ENCODE assay signal across 24 mouse cellular contexts in the genomic region with DNA sequence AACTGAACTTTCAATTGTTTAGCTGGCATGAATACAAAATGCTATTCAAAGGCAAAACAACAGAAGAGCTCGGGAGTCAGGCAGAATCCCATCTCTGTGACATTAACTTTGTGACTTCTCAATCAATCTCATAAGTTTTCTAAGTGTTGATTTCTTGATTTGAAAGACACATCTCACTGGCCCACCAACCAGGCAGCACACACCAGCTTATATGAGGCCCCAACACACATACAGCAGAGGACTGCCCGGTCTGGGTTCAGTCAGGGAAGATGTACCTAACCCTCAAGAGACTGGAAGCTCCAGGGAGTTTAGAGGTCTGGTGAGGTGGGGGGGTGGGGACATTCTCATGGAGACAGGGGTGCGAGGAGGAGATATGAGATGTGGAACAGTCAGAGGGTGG.
DNase-seq lines count a peak whose midpoint lies in the region; ATAC-seq and TF ChIP-seq lines count a peak whose summit lies in the region.
"Had no signal": no experiment of that assay in that cellular context is flagged by ENCODE, and none has a peak within 500 bp of the region (broad histone marks: within the 10 kb centered on the region; RNA-seq: fewer than 3 reads in every experiment).

No protein-coding gene starts in this region.

- no peaks in the 10 kb centered on the region for H3K27me3 ChIP-seq in heart, embryonic 11.5 days (ENCODE audit: control insufficient read depth, insufficient read depth, low read length)
- no peaks in the 10 kb centered on the region for H3K27me3 ChIP-seq in heart, postnatal 0 days (ENCODE audit: control insufficient read depth, insufficient read depth, low read length)
- no peaks in the 10 kb centered on the region for H3K27me3 ChIP-seq in liver, adult 2 months (ENCODE audit: control insufficient read depth, insufficient read depth, low read length)
- no peaks in the 10 kb centered on the region for H3K27me3 ChIP-seq in liver, postnatal 0 days (ENCODE audit: insufficient read depth, low read length)
- H3K27me3 ChIP-seq: CH12.LX; embryonic facial prominence, embryonic 12.5 days; forebrain, embryonic 13.5 days; forebrain, embryonic 15.5 days; Patski had no signal

- H3K79me2 ChIP-seq in liver, adult 2 months (ENCODE audit: control insufficient read depth, insufficient read depth, low read length) = no peaks in the 10 kb centered on the region; the same call in 1 of the 2 replicates

- no peak overlapping the region for H3K4me2 ChIP-seq in heart, embryonic 11.5 days
- H3K4me2 ChIP-seq in heart, postnatal 0 days (ENCODE audit: low read depth, low read length) = no peak overlapping the region
- no peak overlapping the region for H3K4me2 ChIP-seq in liver, postnatal 0 days (ENCODE audit: low read depth, low read length)
- H3K4me2 ChIP-seq: embryonic facial prominence, embryonic 12.5 days; forebrain, embryonic 13.5 days; forebrain, embryonic 15.5 days had no signal

- no peak for TF ChIP-seq EP300 in heart, postnatal 0 days (IDR thresholded peaks at IDR 0.05; ENCODE audit: low read depth)
- TF ChIP-seq EP300 in liver, postnatal 0 days (IDR thresholded peaks at IDR 0.05; ENCODE audit: low read depth) = no peak

- no peak for TF ChIP-seq CTCF in heart, postnatal 0 days (IDR thresholded peaks at IDR 0.05; ENCODE audit: low read depth)
- no peak for TF ChIP-seq CTCF in liver, adult 2 months (IDR thresholded peaks at IDR 0.05; ENCODE audit: low read depth, low read length)
- TF ChIP-seq CTCF in liver, postnatal 0 days (IDR thresholded peaks at IDR 0.05; ENCODE audit: low read depth) = no peak

- H3K9ac ChIP-seq in heart, embryonic 11.5 days (ENCODE audit: low read depth, low read length) = no peak overlapping the region
- H3K9ac ChIP-seq in heart, postnatal 0 days (replicated peaks; ENCODE audit: low read depth, low read length) = no peak overlapping the region
- H3K9ac ChIP-seq in liver, adult 2 months (ENCODE audit: low read depth, low read length) = no peak overlapping the region
- no peak overlapping the region for H3K9ac ChIP-seq in liver, postnatal 0 days (replicated peaks)
- H3K9ac ChIP-seq: embryonic facial prominence, embryonic 12.5 days; forebrain, embryonic 13.5 days; forebrain, embryonic 15.5 days had no signal

- H3K4me3 ChIP-seq in heart, embryonic 11.5 days (ENCODE audit: low read depth, low read length) = no peak overlapping the region
- H3K4me3 ChIP-seq in heart, postnatal 0 days (ENCODE audit: low read depth, low read length) = no peak overlapping the region
- H3K4me3 ChIP-seq in liver, adult 2 months (ENCODE audit: insufficient read depth, low read depth, low read length) = no peak overlapping the region
- no peak overlapping the region for H3K4me3 ChIP-seq in liver, postnatal 0 days (ENCODE audit: low read depth, low read length)
- H3K4me3 ChIP-seq: embryonic facial prominence, embryonic 10.5 days; embryonic facial prominence, embryonic 12.5 days; forebrain, embryonic 13.5 days; forebrain, embryonic 15.5 days had no signal

- peak; percentile 61 for DNase-seq in heart, adult 11 months
- no peak for DNase-seq in heart, postnatal 0 days (ENCODE audit: low spot score)
- no peak for DNase-seq in heart, postnatal 14 days
- DNase-seq in liver, adult 2 months (ENCODE audit: extremely low read depth, low read depth, low spot score) = no peak
- DNase-seq in liver, postnatal 0 days = no peak
- DNase-seq: adrenal gland, adult 8-10 months; adrenal gland, postnatal 14 days; adrenal gland, postnatal 36 days; B cell, adult 2 months; cerebellum, adult 11-12 months; cerebellum, adult 2 months; cerebellum, adult 9-10 months; cerebellum, postnatal 10 days; cerebellum, postnatal 25 days had no signal

- peaks cover 11% of the 10 kb centered on the region; the same call in 1 of the 2 replicates for H3K4me1 ChIP-seq in heart, embryonic 11.5 days (ENCODE audit: control insufficient read depth, insufficient read depth, low read length)
- H3K4me1 ChIP-seq in heart, postnatal 0 days (ENCODE audit: control insufficient read depth, insufficient read depth) = peaks cover 20% of the 10 kb centered on the region
- peaks cover 2% of the 10 kb centered on the region; the same call in 1 of the 2 replicates for H3K4me1 ChIP-seq in liver, adult 2 months (ENCODE audit: control insufficient read depth, insufficient read depth, low read length)
- H3K4me1 ChIP-seq in liver, postnatal 0 days (ENCODE audit: insufficient read depth) = 0 out of 2 replicates have a peak, but pooled peaks cover 3% of the 10 kb centered on the region

- no peak for ATAC-seq in heart, embryonic 11.5 days (replicated peaks; ENCODE audit: insufficient number of reproducible peaks, low FRiP score, low TSS enrichment)
- ATAC-seq in heart, postnatal 0 days (ENCODE audit: insufficient read depth, low read depth) = no peak
- no peak for ATAC-seq in liver, postnatal 0 days
- ATAC-seq: activated CD4-positive, CD25-positive, alpha-beta regulatory T cell, adult 4 months; CD4-positive, CD25-positive, alpha-beta regulatory T cell, adult 4 months; forebrain, embryonic 13.5 days; forebrain, embryonic 15.5 days; Patski had no signal

- no peak overlapping the region for H3K27ac ChIP-seq in heart, embryonic 11.5 days (ENCODE audit: low read depth, low read length)
- 0 out of 2 replicates have a peak overlapping the region, but pooled peaks have one; percentile 11 for H3K27ac ChIP-seq in heart, postnatal 0 days (ENCODE audit: low read depth)
- H3K27ac ChIP-seq in liver, adult 2 months (replicated peaks; ENCODE audit: insufficient read depth, low read depth, low read length) = 0 out of 2 replicates have a peak overlapping the region, but pooled peaks have one; percentile 17
- no peak overlapping the region for H3K27ac ChIP-seq in liver, postnatal 0 days (ENCODE audit: low read depth)
- H3K27ac ChIP-seq: embryonic facial prominence, embryonic 10.5 days; embryonic facial prominence, embryonic 12.5 days; forebrain, embryonic 13.5 days had no signal

- intact Hi-C loops in heart, postnatal 14 days (cut with DNase I) = loop anchor here (5.0 kb wide), 1 partner anchor 133 kb away; a partner anchor contains a TSS

- WGBS in heart, embryonic 11.5 days (ENCODE audit: insufficient replicate concordance) = 75% methylated on average over 3 of the region's 3 CpGs
- 68% methylated on average over 3 of the region's 3 CpGs for WGBS in heart, postnatal 0 days
- 87% methylated on average over 3 of the region's 3 CpGs for WGBS in liver, adult 2 months
- WGBS in liver, postnatal 0 days (ENCODE audit: insufficient replicate concordance) = 77% methylated on average over 3 of the region's 3 CpGs

- TF ChIP-seq POLR2A in liver, adult 2 months (IDR thresholded peaks at IDR 0.05; ENCODE audit: extremely low read depth, insufficient read depth, low read length) = no peak

- no peaks in the 10 kb centered on the region for H3K9me3 ChIP-seq in heart, embryonic 11.5 days (replicated peaks; ENCODE audit: control insufficient read depth, low read length)
- no peaks in the 10 kb centered on the region for H3K9me3 ChIP-seq in heart, postnatal 0 days (replicated peaks; ENCODE audit: control insufficient read depth, low read length)
- H3K9me3 ChIP-seq in liver, postnatal 0 days (ENCODE audit: low read length) = no peaks in the 10 kb centered on the region
- H3K9me3 ChIP-seq: embryonic facial prominence, embryonic 10.5 days; embryonic facial prominence, embryonic 12.5 days; forebrain, embryonic 13.5 days; forebrain, embryonic 15.5 days; G1E had no signal

- H3K36me3 ChIP-seq in heart, embryonic 11.5 days (ENCODE audit: control insufficient read depth, insufficient read depth, low read length) = no peaks in the 10 kb centered on the region
- no peaks in the 10 kb centered on the region for H3K36me3 ChIP-seq in heart, postnatal 0 days (replicated peaks; ENCODE audit: control insufficient read depth, insufficient read depth, low read length)
- H3K36me3 ChIP-seq in liver, adult 2 months (ENCODE audit: control insufficient read depth, insufficient read depth, low read length) = no peaks in the 10 kb centered on the region
- no peaks in the 10 kb centered on the region for H3K36me3 ChIP-seq in liver, postnatal 0 days (replicated peaks; ENCODE audit: insufficient read depth, low read length)
- H3K36me3 ChIP-seq: embryonic facial prominence, embryonic 10.5 days; embryonic facial prominence, embryonic 12.5 days; forebrain, embryonic 15.5 days had no signal

Comparison
In these comparisons a context has a peak if more than half of its experiments do, and no peak if none do; other contexts are left out.
1. H3K27ac ChIP-seq: peak in heart, postnatal 0 days (single experiment) and liver, adult 2 months (single experiment); none in heart, embryonic 11.5 days (single experiment) and liver, postnatal 0 days (single experiment).